Mouse (Mus musculus) embryonic fibroblast, embryonic 13.5 days (primary cell): ENCODE data around the gene Tspear.

ENCODE experiments used
- CTCF ChIP-seq: IDR thresholded peaks from 2 replicates; pipeline ENCODE4 v1.5.1; 2011; ENCODE audit warnings: mild to moderate bottlenecking, control low read depth, low read length, moderate library complexity, borderline replicate concordance; ENCODE audit not compliant: insufficient read depth
- POLR2A ChIP-seq: IDR thresholded peaks from 2 replicates; pipeline ENCODE4 v1.6.1; 2011; ENCODE audit warnings: low read depth, mild to moderate bottlenecking, control low read depth, low read length, moderate library complexity

DNA sequence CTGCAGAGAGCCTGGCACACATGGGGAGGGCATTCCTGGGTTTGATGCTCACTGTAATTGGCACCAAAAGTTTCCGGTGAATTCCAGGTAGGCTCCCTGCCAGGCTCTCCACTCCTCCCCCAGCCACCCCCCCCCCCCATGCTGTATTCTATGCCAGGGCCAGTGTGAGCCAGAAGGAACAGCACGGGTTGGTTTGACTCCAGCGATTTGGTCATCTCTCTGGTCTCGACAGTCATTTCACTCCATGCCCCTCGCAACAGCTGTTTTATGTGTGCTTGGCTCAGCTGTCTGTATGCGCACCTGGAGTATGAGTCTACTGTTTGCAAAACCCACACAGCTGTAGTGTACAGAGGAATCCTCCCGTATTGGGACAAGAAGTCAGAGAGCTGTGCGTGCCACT lies 20.0 kb upstream of the Tspear start:
- TF ChIP-seq CTCF (no peak), POLR2A (no peak)
